Mouse (Mus musculus): ENCODE results near the gene Riox1.

DNA sequence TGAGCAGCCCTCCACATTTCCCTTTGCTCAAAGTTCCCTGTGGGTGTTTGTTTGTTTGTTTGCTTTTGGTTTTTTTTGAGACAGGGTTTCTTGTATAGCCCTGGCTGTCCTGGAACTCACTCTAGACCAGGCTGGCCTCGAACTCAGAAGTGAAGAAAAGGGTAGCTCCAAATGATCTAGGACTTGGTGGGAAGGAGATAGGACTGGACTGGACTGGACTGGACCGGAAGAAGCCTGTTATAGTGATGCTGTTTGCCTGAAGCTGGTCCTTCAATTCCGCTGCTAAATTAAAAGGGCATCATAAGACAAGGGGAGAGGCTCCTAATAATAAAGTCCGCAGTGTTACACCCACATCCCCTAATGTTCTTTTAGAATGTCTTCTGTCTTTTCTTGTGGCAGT lies 38.1 kb downstream of the Riox1 start:
- no peak for TF ChIP-seq CTCF (IDR thresholded peaks at IDR 0.05; ENCODE audit: low read depth, low read length)
- TF ChIP-seq POLR2A (IDR thresholded peaks at IDR 0.05; ENCODE audit: borderline replicate concordance, low read depth, low read length): no peak

All from bone marrow macrophage, adult 2 months (primary cell).